Mouse (Mus musculus) G1E-ER4 (cell line): ENCODE results near the gene Pfpl. TPM values are rescaled to one million over a fixed set of nuclear protein-coding genes. Genes with fewer than 3 reads are reported as not detected.

ENCODE experiments used
- GATA1 ChIP-seq: IDR thresholded peaks from one replicate; pipeline ENCODE4 v1.8.0; 2012; ENCODE audit warnings: low read length, inconsistent platforms
- polyA plus RNA-seq: library from polyadenylated mRNA; stranded (reverse); fragments of >175 nt; gene quantifications from 2 replicates; pipeline ENCODE4 v1.2.3, GENCODE M21; 2012

Gene Pfpl
- polyA plus RNA-seq, 1 experiment: not detected

DNA sequence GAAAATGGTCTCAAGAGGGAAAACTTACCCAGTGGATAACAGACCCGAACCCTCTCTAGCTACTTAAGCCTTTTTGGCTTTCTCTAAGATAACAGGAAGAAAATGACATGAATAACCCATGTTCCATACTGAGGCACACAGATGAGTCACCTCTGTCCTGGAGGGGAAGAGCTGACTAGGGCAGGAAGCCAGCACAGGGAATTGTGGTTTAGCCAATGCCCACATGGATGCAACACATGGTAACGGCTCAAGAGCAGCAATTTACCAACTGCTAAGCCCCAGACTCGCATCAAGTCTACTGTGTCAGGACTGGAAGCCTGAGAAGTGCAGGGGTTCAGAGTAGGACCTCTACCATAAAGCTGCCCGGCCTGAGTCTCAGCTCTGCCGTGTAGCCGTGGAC lies 50.7 kb downstream of the Pfpl start:
- no peak for TF ChIP-seq GATA1

Other genes with a start within 250 kb of the Pfpl start
- not detected in 2 replicates for gene Olfr1431, start 227.3 kb upstream of the Pfpl start, polyA plus RNA-seq
- not detected in 2 replicates for gene Olfr1432, start 195.3 kb upstream of the Pfpl start, polyA plus RNA-seq
- gene Olfr262, start 186.2 kb upstream of the Pfpl start, polyA plus RNA-seq: not detected in 2 replicates
- not detected in 2 replicates for gene Olfr235, start 166.9 kb upstream of the Pfpl start, polyA plus RNA-seq
- not detected in 2 replicates for gene Olfr1434, start 148.1 kb upstream of the Pfpl start, polyA plus RNA-seq
- gene Olfr1436, start 128.8 kb upstream of the Pfpl start, polyA plus RNA-seq: not detected in 2 replicates
- not detected in 2 replicates for gene Olfr1437, start 102.8 kb upstream of the Pfpl start, polyA plus RNA-seq
- not detected in 2 replicates for gene Olfr1438-ps1, start 92.0 kb upstream of the Pfpl start, polyA plus RNA-seq
- gene Olfr1440, start 40.6 kb upstream of the Pfpl start, polyA plus RNA-seq: not detected in 2 replicates
- not detected in 2 replicates for gene Olfr1441, start 10.5 kb upstream of the Pfpl start, polyA plus RNA-seq
- not detected in 2 replicates for gene Mpeg1, start 32.9 kb downstream of the Pfpl start, polyA plus RNA-seq
- gene Dtx4, start 73.5 kb downstream of the Pfpl start, polyA plus RNA-seq: not detected in 2 replicates
- not detected in 2 replicates for gene Fam111a, start 117.8 kb downstream of the Pfpl start, polyA plus RNA-seq
- not detected in 2 replicates for gene Gm4952, start 172.1 kb downstream of the Pfpl start, polyA plus RNA-seq
- gene Glyat, start 205.4 kb downstream of the Pfpl start, polyA plus RNA-seq: not detected in 2 replicates
- gene Olfr1442, start 242.5 kb downstream of the Pfpl start, polyA plus RNA-seq: not detected in 2 replicates